Mouse (Mus musculus): ENCODE measurements at regions not wholly inside any gene's neighbourhood (a gene's known extent, or its start where the extent isn't known, plus 50 kb on each side); places are given as distances from the start of the nearest gene placed in this dataset.

- no peak for DNase-seq (ENCODE audit: low read depth, low spot score)
Measured at GRCm38 (mm10) chr9:112436094-112436493, 200.4 kb upstream of the Arpp21 start.

GRCm38 (mm10) chr9:112431920-112432437, 196.2 kb upstream of the Arpp21 start:
- DNase-seq (ENCODE audit: low read depth, low spot score) = no peak

- no peak for DNase-seq (ENCODE audit: low read depth, low spot score)
Measured at GRCm38 (mm10) chr9:112429196-112429595, 193.5 kb upstream of the Arpp21 start.

GRCm38 (mm10) chr9:112405772-112406315, 170.1 kb upstream of the Arpp21 start:
- no peak for DNase-seq (ENCODE audit: low read depth, low spot score)

- DNase-seq (ENCODE audit: low read depth, low spot score) = no peak
Measured at GRCm38 (mm10) chr9:112370746-112371145, 135.0 kb upstream of the Arpp21 start.

- no peak for DNase-seq (ENCODE audit: low read depth, low spot score)
Measured at GRCm38 (mm10) chr9:112367291-112367690, 131.6 kb upstream of the Arpp21 start.

GRCm38 (mm10) chr9:112361355-112361754, 125.6 kb upstream of the Arpp21 start:
- DNase-seq (ENCODE audit: low read depth, low spot score) = no peak

GRCm38 (mm10) chr9:112358711-112359298, 123.1 kb upstream of the Arpp21 start:
- DNase-seq (ENCODE audit: low read depth, low spot score) = no peak

- DNase-seq (ENCODE audit: low read depth, low spot score) = no peak
Measured at GRCm38 (mm10) chr9:112353196-112353595, 117.5 kb upstream of the Arpp21 start.

GRCm38 (mm10) chr9:112348942-112349341, 113.2 kb upstream of the Arpp21 start:
- DNase-seq (ENCODE audit: low read depth, low spot score) = no peak

- peak; percentile 19 for DNase-seq (ENCODE audit: low read depth, low spot score)
Measured at GRCm38 (mm10) chr9:112344792-112345191, 109.1 kb upstream of the Arpp21 start.

GRCm38 (mm10) chr9:112340363-112340762, 104.6 kb upstream of the Arpp21 start:
- DNase-seq (ENCODE audit: low read depth, low spot score) = no peak

- DNase-seq (ENCODE audit: low read depth, low spot score) = no peak
Measured at GRCm38 (mm10) chr9:112320016-112320415, 84.3 kb upstream of the Arpp21 start.

GRCm38 (mm10) chr9:112308950-112309349, 73.2 kb upstream of the Arpp21 start:
- DNase-seq (ENCODE audit: low read depth, low spot score) = no peak

- DNase-seq (ENCODE audit: low read depth, low spot score) = no peak
Measured at GRCm38 (mm10) chr9:112307837-112308236, 72.1 kb upstream of the Arpp21 start.

GRCm38 (mm10) chr9:112291875-112292274, 56.1 kb upstream of the Arpp21 start:
- DNase-seq (ENCODE audit: low read depth, low spot score) = no peak
